Mouse (Mus musculus): ENCODE results near the gene Nprl3.
"Not testable (repeated sequence)": the region's sequence is repeated elsewhere in the genome, so short reads cannot be mapped to it uniquely, and the experiment has no call there.

GRCm38 (mm10) chr11:32299865-32300264 is 32.4 kb upstream of the Nprl3 start, which contains the start of gene Hbq1a:
- peak; percentile 70 for TF ChIP-seq CTCF (IDR thresholded peaks at IDR 0.05; ENCODE audit: low read depth)
- not testable (repeated sequence) for TF ChIP-seq EP300 (IDR thresholded peaks at IDR 0.05; ENCODE audit: low read depth)
